Mouse (Mus musculus): ENCODE data around the gene Pdia6. TPM values are rescaled to one million over a fixed set of nuclear protein-coding genes. Genes with fewer than 3 reads are reported as not detected.

The Pdia6 gene
- polyA plus RNA-seq (2016; fragmentation: Nextera tagmentation; extraction: Ambion mirVana) = 501 and 623 TPM in 2 replicates

GRCm38 (mm10) chr12:17265971-17266672 lies at the start of gene Pdia6:
Gene Pdia6, plus strand, starts transcription at chr12:17266545.
- Histone ChIP-seq H3K27ac (peak within 1 kb of the TSS; percentile 93), H3K4me1 (replicated peaks) (peaks cover 24% of the 10 kb centered on the region), H3K4me3 (peak within 1 kb of the TSS; percentile 74), H3K27me3 (ENCODE audit: insufficient read depth, poor library complexity, severe bottlenecking) (no peaks in the 10 kb centered on the region), H3K9me3 (no peaks in the 10 kb centered on the region), H3K36me3 (peaks cover 31% of the 10 kb centered on the region)
- 1% methylated on average over 48 of the region's 48 CpGs for WGBS
- peak; percentile 95 for DNase-seq (ENCODE audit: low spot score)

GRCm38 (mm10) chr12:17218390-17218789 lies 48.0 kb upstream of the Pdia6 start:
- WGBS = 69% methylated on average over 8 of the region's 8 CpGs

GRCm38 (mm10) chr12:17219107-17219506 lies 47.2 kb upstream of the Pdia6 start:
- WGBS = 87% methylated on average over 4 of the region's 4 CpGs

More at GRCm38 (mm10) chr12:17218390-17218789, 48.0 kb upstream of the Pdia6 start:
- H3K9me3 ChIP-seq = no peaks in the 10 kb centered on the region
- H3K27ac ChIP-seq = no peak overlapping the region
- no peak overlapping the region for H3K4me3 ChIP-seq
- no peaks in the 10 kb centered on the region for H3K4me1 ChIP-seq (replicated peaks)
- DNase-seq (ENCODE audit: low spot score) = no peak
- no peaks in the 10 kb centered on the region for H3K27me3 ChIP-seq (ENCODE audit: insufficient read depth, poor library complexity, severe bottlenecking)
- H3K36me3 ChIP-seq = no peaks in the 10 kb centered on the region

DNA sequence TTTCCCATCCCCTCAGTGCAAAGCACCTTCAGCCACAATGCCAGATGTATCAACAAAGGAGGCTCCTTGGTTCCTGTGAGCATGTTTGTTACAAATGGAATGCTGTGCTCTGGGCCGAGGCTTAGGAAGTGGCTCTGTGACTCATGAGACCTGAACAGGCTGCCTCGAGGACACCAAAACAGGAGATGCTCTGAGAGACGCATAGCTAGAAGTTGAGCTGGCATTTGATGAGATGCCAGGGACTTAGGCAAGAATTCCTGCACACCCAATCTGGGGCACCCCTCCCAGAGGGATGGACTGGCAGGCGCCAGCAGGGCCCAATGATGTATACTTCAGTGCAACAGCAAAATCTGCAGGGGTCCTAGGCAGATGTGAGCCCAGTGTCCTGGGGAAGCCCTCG lies 45.7 kb upstream of the Pdia6 start:
- Histone ChIP-seq H3K27ac (no peak overlapping the region), H3K4me3 (no peak overlapping the region), H3K4me1 (replicated peaks) (no peaks in the 10 kb centered on the region), H3K27me3 (ENCODE audit: insufficient read depth, poor library complexity, severe bottlenecking) (no peaks in the 10 kb centered on the region), H3K9me3 (no peaks in the 10 kb centered on the region), H3K36me3 (no peaks in the 10 kb centered on the region)
- DNase-seq (ENCODE audit: low spot score) = no peak
- 77% methylated on average over 5 of the region's 5 CpGs for WGBS

More at GRCm38 (mm10) chr12:17219107-17219506, 47.2 kb upstream of the Pdia6 start:
- H3K27ac ChIP-seq = no peak overlapping the region
- DNase-seq (ENCODE audit: low spot score) = no peak
- H3K4me3 ChIP-seq = no peak overlapping the region
- H3K9me3 ChIP-seq = no peaks in the 10 kb centered on the region
- no peaks in the 10 kb centered on the region for H3K27me3 ChIP-seq (ENCODE audit: insufficient read depth, poor library complexity, severe bottlenecking)
- no peaks in the 10 kb centered on the region for H3K36me3 ChIP-seq
- no peaks in the 10 kb centered on the region for H3K4me1 ChIP-seq (replicated peaks)

DNA sequence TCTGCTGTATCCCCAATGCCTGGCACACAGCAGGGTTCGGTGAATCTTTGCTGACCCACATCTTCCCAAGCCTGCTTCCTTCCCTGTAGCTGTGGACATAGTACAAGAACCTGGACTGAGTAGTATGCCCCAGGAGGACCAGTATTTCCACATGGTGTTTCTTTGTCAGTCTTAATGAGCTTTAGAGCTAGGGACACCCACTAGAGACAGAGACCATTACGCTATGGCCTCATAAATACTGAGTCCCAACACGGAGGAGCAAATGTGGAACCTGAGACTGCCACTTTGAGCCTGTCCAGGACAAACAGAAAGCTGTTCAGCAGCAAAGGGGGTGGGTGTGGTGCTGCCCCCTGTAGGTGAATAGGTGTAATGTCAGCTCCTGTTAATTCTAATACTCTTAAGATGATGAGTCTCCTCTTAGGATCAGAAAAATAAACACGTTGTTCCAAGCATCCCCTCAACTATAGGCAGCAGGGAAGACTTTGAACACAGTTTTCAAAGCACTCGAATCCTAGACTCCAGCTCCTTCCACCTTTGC lies 44.4 kb upstream of the Pdia6 start:
- no peaks in the 10 kb centered on the region for H3K9me3 ChIP-seq
- WGBS = 54% methylated on average over 5 of the region's 5 CpGs
- H3K36me3 ChIP-seq = no peaks in the 10 kb centered on the region
- no peaks in the 10 kb centered on the region for H3K27me3 ChIP-seq (ENCODE audit: insufficient read depth, poor library complexity, severe bottlenecking)
- no peaks in the 10 kb centered on the region for H3K4me1 ChIP-seq (replicated peaks)
- no peak overlapping the region for H3K27ac ChIP-seq
- DNase-seq (ENCODE audit: low spot score) = peak; percentile 29
- no peak overlapping the region for H3K4me3 ChIP-seq

DNA sequence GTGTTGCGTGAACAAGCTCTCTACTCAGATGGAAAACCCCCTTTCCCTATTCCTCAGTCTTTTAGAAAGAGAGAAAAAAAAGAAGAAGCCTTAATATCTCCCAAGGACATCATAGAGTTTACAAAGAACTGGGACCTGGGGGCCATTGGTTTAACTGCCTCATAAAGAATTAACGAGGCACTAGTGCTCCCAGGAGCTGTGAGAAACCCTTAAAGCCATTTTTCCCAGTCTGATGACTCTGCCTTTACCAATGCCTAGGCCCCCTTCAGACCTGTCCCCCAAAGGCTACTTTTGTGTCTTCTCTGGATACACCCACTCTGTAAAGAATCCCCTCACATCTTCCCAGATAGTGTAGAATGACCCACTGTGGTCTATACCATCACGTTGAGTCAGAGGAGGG lies 43.3 kb upstream of the Pdia6 start:
- no peak overlapping the region for H3K4me3 ChIP-seq
- 78% methylated on average over 3 of the region's 3 CpGs for WGBS
- no peaks in the 10 kb centered on the region for H3K9me3 ChIP-seq
- no peak overlapping the region for H3K27ac ChIP-seq
- H3K36me3 ChIP-seq = no peaks in the 10 kb centered on the region
- H3K27me3 ChIP-seq (ENCODE audit: insufficient read depth, poor library complexity, severe bottlenecking) = no peaks in the 10 kb centered on the region
- no peak for DNase-seq (ENCODE audit: low spot score)
- 0 out of 2 replicates have a peak, but pooled peaks cover 2% of the 10 kb centered on the region for H3K4me1 ChIP-seq (replicated peaks)

GRCm38 (mm10) chr12:17225012-17225411 lies 41.3 kb upstream of the Pdia6 start:
- H3K9me3 ChIP-seq = no peaks in the 10 kb centered on the region
- H3K36me3 ChIP-seq = no peaks in the 10 kb centered on the region
- H3K4me3 ChIP-seq = no peak overlapping the region
- DNase-seq (ENCODE audit: low spot score) = no peak
- 0 out of 2 replicates have a peak, but pooled peaks cover 3% of the 10 kb centered on the region for H3K4me1 ChIP-seq (replicated peaks)
- no peak overlapping the region for H3K27ac ChIP-seq
- no peaks in the 10 kb centered on the region for H3K27me3 ChIP-seq (ENCODE audit: insufficient read depth, poor library complexity, severe bottlenecking)
- WGBS = 82% methylated on average over 5 of the region's 5 CpGs

DNA sequence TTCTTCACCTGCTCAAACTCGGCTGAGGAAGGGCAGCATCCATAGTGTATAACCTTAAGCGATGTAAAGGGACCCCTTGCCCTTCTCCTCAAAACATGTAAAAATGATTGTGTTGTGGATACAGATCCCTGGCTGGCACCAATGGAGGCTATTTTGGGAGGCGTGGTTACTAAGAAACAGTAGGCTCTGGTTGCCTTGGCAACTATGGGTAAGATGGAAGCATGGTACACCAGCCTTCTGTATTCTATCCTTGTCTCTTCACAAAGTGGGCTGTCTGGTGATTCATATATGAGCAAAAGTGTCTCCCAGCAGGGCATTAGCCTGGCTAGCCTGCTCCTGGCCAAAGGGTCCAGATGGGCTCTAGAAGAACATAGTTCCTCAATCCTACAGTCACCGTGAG lies 38.4 kb upstream of the Pdia6 start:
- H3K9me3 ChIP-seq = no peaks in the 10 kb centered on the region
- 85% methylated on average over 4 of the region's 4 CpGs for WGBS
- H3K27ac ChIP-seq = no peak overlapping the region
- no peaks in the 10 kb centered on the region for H3K36me3 ChIP-seq
- H3K4me1 ChIP-seq (replicated peaks) = peaks cover 9% of the 10 kb centered on the region; the same call in 1 of the 2 replicates
- no peaks in the 10 kb centered on the region for H3K27me3 ChIP-seq (ENCODE audit: insufficient read depth, poor library complexity, severe bottlenecking)
- no peak for DNase-seq (ENCODE audit: low spot score)
- no peak overlapping the region for H3K4me3 ChIP-seq

DNA sequence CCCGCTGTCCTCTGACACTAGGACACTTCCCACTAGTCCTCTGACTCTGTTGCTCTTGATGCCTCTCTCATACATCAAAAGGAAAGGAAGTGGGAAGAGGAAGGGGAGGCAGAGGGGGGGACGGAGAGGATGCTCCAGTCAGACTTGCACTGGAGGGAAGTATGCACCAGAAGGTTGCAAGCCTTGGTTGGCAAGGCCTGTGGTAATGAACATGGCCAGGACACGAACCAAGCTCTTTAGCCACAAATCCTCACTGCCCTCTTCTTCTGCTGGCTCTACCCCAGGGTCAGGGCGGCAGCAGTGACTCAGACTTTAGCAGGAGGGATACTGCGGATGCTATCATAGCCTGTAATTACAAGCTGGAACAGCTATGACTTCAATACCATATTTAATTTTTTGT lies 35.8 kb upstream of the Pdia6 start:
- Histone ChIP-seq H3K36me3 (no peaks in the 10 kb centered on the region), H3K9me3 (no peaks in the 10 kb centered on the region), H3K4me1 (replicated peaks) (peaks cover 11% of the 10 kb centered on the region), H3K27me3 (ENCODE audit: insufficient read depth, poor library complexity, severe bottlenecking) (no peaks in the 10 kb centered on the region), H3K27ac (no peak overlapping the region), H3K4me3 (no peak overlapping the region)
- DNase-seq (ENCODE audit: low spot score) = no peak
- WGBS = 85% methylated on average over 5 of the region's 5 CpGs

DNA sequence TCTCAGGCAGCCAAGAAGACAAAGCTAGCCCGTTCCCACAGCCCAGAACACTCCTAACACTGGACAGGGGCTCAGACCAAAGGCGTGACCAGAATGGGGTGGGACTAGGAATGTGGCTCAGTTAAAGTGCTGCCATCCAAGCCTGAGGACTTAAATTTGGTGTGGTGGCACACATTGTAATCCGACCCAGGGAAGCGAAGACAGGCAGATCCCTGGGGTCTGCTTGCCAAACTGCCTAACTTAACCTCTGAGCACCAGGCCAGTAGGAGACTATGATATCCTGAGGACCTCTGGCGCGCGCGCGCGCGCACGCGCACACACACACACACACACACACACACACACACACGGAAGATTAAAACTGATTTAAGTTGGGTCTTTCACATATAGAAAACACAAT lies 34.8 kb upstream of the Pdia6 start:
- no peak for DNase-seq (ENCODE audit: low spot score)
- H3K36me3 ChIP-seq = no peaks in the 10 kb centered on the region
- WGBS = 79% methylated on average over 14 of the region's 14 CpGs
- no peak overlapping the region for H3K4me3 ChIP-seq
- no peaks in the 10 kb centered on the region for H3K9me3 ChIP-seq
- H3K4me1 ChIP-seq (replicated peaks) = peaks cover 20% of the 10 kb centered on the region
- H3K27ac ChIP-seq = no peak overlapping the region
- no peaks in the 10 kb centered on the region for H3K27me3 ChIP-seq (ENCODE audit: insufficient read depth, poor library complexity, severe bottlenecking)

DNA sequence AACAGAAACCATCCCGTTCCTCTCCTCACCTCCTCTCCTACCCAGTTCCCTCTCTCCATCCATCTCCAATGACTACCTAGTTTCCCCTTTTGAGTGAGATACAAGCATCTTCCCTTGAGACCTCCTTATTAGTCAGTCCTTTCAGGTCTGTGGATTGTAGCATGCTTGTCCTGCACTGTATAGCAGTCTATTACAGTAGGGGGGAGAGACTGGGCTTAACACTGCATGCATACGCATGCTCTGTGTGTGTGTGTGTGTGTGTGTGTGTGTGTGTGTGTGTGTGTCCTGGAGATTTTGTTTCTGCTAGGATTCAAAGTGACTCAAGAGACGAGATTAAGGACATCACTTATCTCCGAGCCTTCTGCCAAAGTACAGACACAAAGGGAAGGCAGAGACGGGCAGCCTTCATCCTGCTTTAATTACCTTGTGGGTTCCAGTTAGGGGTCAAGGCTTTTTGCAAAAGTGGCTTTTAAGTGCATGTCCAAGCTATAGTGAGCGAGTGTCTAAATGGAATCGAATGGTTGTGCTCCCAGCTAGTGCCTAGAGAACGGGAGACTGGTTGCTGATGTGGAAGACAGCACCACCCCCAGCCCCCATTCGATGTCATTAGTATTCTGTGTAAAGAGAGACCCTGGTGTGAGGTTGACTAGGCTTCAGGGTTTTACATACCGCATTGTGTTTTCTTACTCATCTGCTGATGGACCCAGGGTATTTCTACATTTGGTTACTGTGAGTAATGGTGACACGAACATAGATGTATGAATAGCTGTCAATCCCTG lies 30.6 kb upstream of the Pdia6 start:
- Histone ChIP-seq H3K36me3 (no peaks in the 10 kb centered on the region), H3K4me1 (replicated peaks) (peaks cover 24% of the 10 kb centered on the region)

DNA sequence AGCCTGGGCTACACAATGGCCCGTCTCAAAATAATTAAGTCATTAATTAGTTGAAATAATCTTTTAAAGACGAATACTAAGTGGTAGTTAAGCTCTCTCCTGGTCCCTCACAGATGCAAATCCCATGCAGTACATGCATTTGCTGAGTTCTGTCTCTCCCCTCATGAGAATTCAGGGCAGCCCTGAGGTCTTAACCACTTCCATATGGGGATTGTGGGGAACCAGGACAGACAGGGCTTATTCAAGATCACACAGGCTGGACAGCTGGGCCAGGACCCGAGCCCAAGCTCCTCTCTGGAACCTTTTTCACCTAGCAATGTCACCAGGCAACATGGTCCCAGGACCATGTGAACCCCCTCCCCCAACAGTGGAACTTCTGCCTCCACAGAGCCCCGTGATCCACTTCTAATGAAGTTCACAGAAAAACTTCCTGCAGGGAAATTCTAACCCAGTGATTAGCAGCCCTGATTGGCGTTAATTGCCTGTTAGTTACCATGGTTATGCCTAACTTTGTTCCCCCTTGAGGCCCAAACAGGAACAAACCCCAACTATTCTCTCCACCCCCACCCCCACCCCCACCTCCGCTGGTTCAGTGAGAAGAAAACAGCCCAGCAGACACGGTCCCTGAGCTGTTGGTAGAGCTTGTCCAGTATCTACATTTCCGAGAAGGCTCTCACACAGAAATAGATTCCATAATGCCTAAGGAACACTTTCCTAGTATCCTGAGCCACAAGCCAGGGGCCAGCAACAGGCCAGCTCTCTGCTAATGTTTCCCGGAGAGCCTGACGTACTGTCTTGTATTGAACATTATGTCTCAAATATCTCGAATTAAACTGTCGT lies 27.5 kb upstream of the Pdia6 start:
- H3K9me3 ChIP-seq = 0 out of 2 replicates have a peak, but pooled peaks cover 2% of the 10 kb centered on the region
- DNase-seq (ENCODE audit: low spot score) = peak; percentile 26
- H3K36me3 ChIP-seq = no peaks in the 10 kb centered on the region
- H3K4me1 ChIP-seq (replicated peaks) = peaks cover 17% of the 10 kb centered on the region
- 59% methylated on average over 12 of the region's 12 CpGs for WGBS
- no peaks in the 10 kb centered on the region for H3K27me3 ChIP-seq (ENCODE audit: insufficient read depth, poor library complexity, severe bottlenecking)
- no peak overlapping the region for H3K4me3 ChIP-seq
- H3K27ac ChIP-seq = peak overlapping the region; percentile 18; the same call in 1 of the 2 replicates

More for the DNA sequence above, 30.6 kb upstream of the Pdia6 start:
- 0 out of 2 replicates have a peak overlapping the region, but pooled peaks have one; percentile 18 for H3K27ac ChIP-seq
- H3K9me3 ChIP-seq = no peaks in the 10 kb centered on the region
- DNase-seq (ENCODE audit: low spot score) = no peak
- WGBS = 62% methylated on average over 11 of the region's 11 CpGs
- H3K27me3 ChIP-seq (ENCODE audit: insufficient read depth, poor library complexity, severe bottlenecking) = no peaks in the 10 kb centered on the region
- no peak overlapping the region for H3K4me3 ChIP-seq
